Mouse (Mus musculus): ENCODE measurements around the gene Trdmt1. TPM values are rescaled to one million over a fixed set of nuclear protein-coding genes. Genes with fewer than 3 reads are reported as not detected.
A peak's percentile ranks its signal among the peaks of the same experiment; 100 is the strongest.

Gene Trdmt1
- total RNA-seq, 2 experiments from 2014 or later: 3.7 to 5.2 TPM

GRCm38 (mm10) chr2:13543519-13544124 is 846 bp downstream of the Trdmt1 start:
- no peak for DNase-seq (ENCODE audit: low spot score in 2 of 2)
- peak overlapping the region; percentile 99 for H3K27ac ChIP-seq
- no peak for TF ChIP-seq CTCF (conservative IDR thresholded peaks at IDR 0.05)

GRCm38 (mm10) chr2:13539860-13540259 is 4.6 kb downstream of the Trdmt1 start:
- H3K27ac ChIP-seq: no peak overlapping the region
- TF ChIP-seq CTCF (conservative IDR thresholded peaks at IDR 0.05): no peak
- H3K4me3 ChIP-seq: no peak overlapping the region
- no peak for DNase-seq (ENCODE audit: low spot score in 2 of 2)

More at GRCm38 (mm10) chr2:13543519-13544124, 846 bp downstream of the Trdmt1 start:
- peak overlapping the region; percentile 87 for H3K4me3 ChIP-seq

GRCm38 (mm10) chr2:13538704-13539377 is 5.6 kb downstream of the Trdmt1 start:
- no peak overlapping the region for H3K27ac ChIP-seq
- no peak for DNase-seq (ENCODE audit: low spot score in 2 of 2)
- no peak overlapping the region for H3K4me3 ChIP-seq
- TF ChIP-seq CTCF (conservative IDR thresholded peaks at IDR 0.05): no peak

- Histone ChIP-seq H3K4me3 (no peak overlapping the region), H3K27ac (no peak overlapping the region)
- DNase-seq (ENCODE audit: low spot score in 2 of 2): no peak
- no peak for TF ChIP-seq CTCF (conservative IDR thresholded peaks at IDR 0.05)
Measured at GRCm38 (mm10) chr2:13538258-13538657, 6.2 kb downstream of the Trdmt1 start.

GRCm38 (mm10) chr2:13537733-13538132 is 6.7 kb downstream of the Trdmt1 start:
- Histone ChIP-seq H3K4me3 (no peak overlapping the region), H3K27ac (no peak overlapping the region)
- TF ChIP-seq CTCF (conservative IDR thresholded peaks at IDR 0.05): peak; percentile 36
- DNase-seq (ENCODE audit: low spot score in 2 of 2): no peak

- TF ChIP-seq CTCF (conservative IDR thresholded peaks at IDR 0.05): peak; percentile 38
- no peak overlapping the region for H3K27ac ChIP-seq
- H3K4me3 ChIP-seq: no peak overlapping the region
- no peak for DNase-seq (ENCODE audit: low spot score in 2 of 2)
Measured at GRCm38 (mm10) chr2:13536747-13537146, 7.7 kb downstream of the Trdmt1 start.

- TF ChIP-seq CTCF (conservative IDR thresholded peaks at IDR 0.05): no peak
- Histone ChIP-seq H3K4me3 (no peak overlapping the region), H3K27ac (no peak overlapping the region)
- no peak for DNase-seq (ENCODE audit: low spot score in 2 of 2)
Measured at GRCm38 (mm10) chr2:13530639-13531038, 13.8 kb downstream of the Trdmt1 start.

- Histone ChIP-seq H3K4me3 (no peak overlapping the region), H3K27ac (no peak overlapping the region)
- TF ChIP-seq CTCF (conservative IDR thresholded peaks at IDR 0.05): no peak
- no peak for DNase-seq (ENCODE audit: low spot score in 2 of 2)
Measured at GRCm38 (mm10) chr2:13529253-13529933, 15.1 kb downstream of the Trdmt1 start.

GRCm38 (mm10) chr2:13527531-13527930 is 16.9 kb downstream of the Trdmt1 start:
- no peak for TF ChIP-seq CTCF (conservative IDR thresholded peaks at IDR 0.05)
- Histone ChIP-seq H3K27ac (peak overlapping the region; percentile 69; the same call in 1 of the 2 replicates), H3K4me3 (no peak overlapping the region)
- DNase-seq (ENCODE audit: low spot score in 2 of 2): no peak

GRCm38 (mm10) chr2:13527125-13527524 is 17.3 kb downstream of the Trdmt1 start:
- DNase-seq (ENCODE audit: low spot score in 2 of 2): no peak
- Histone ChIP-seq H3K27ac (peak overlapping the region; percentile 69; the same call in 1 of the 2 replicates), H3K4me3 (no peak overlapping the region)
- TF ChIP-seq CTCF (conservative IDR thresholded peaks at IDR 0.05): no peak

GRCm38 (mm10) chr2:13526205-13526604 is 18.3 kb downstream of the Trdmt1 start:
- H3K4me3 ChIP-seq: no peak overlapping the region
- 0 out of 2 replicates have a peak overlapping the region, but pooled peaks have one; percentile 1 for H3K27ac ChIP-seq
- no peak for DNase-seq (ENCODE audit: low spot score in 2 of 2)
- TF ChIP-seq CTCF (conservative IDR thresholded peaks at IDR 0.05): no peak

- TF ChIP-seq CTCF (conservative IDR thresholded peaks at IDR 0.05): no peak
- DNase-seq (ENCODE audit: low spot score in 2 of 2): peak; percentile 62 to 74
- no peak overlapping the region for H3K4me3 ChIP-seq
- peak overlapping the region; percentile 59; the same call in 1 of the 2 replicates for H3K27ac ChIP-seq
Measured at GRCm38 (mm10) chr2:13523540-13524456, 20.7 kb downstream of the Trdmt1 start.

All from layer of hippocampus, adult 2 months (tissue).